Mouse (Mus musculus) limb, embryonic 15.5 days (tissue): Measurements from ENCODE around the gene Pld3. TPM values are rescaled to one million over a fixed set of nuclear protein-coding genes. Genes with fewer than 3 reads are reported as not detected.
"Not testable (repeated sequence)": the region's sequence is repeated elsewhere in the genome, so short reads cannot be mapped to it uniquely, and the experiment has no call there.

ENCODE experiments used
- ATAC-seq: fragments of 200-750 bp; cut with Nextera tagmentation; 2 replicates; pipeline ENCODE4 v1.8.0; 2017; ENCODE audit warnings: low read depth, moderate TSS enrichment; ENCODE audit not compliant: insufficient number of reproducible peaks, low FRiP score, low TSS enrichment
- H3K27ac ChIP-seq: fragments of 300-500 bp; sonication (generic); 2 replicates; pipeline ENCODE4 v1.5.1; 2015; ENCODE audit warnings: moderate library complexity, mild to moderate bottlenecking, inconsistent platforms
- H3K27me3 ChIP-seq: fragments of 300-500 bp; sonication (generic); 2 replicates; pipeline ENCODE4 v1.6.1; 2015; ENCODE audit warnings: inconsistent platforms
- H3K36me3 ChIP-seq: fragments of 300-500 bp; sonication (generic); 2 replicates; pipeline ENCODE4 v1.6.1; 2015; ENCODE audit warnings: inconsistent platforms
- H3K4me1 ChIP-seq: fragments of 300-500 bp; sonication (generic); 2 replicates; pipeline ENCODE4 v1.6.1; 2015; ENCODE audit warnings: inconsistent platforms
- H3K4me2 ChIP-seq: fragments of 300-500 bp; sonication (generic); 2 replicates; pipeline ENCODE4 v1.6.1; 2015; ENCODE audit warnings: mild to moderate bottlenecking, inconsistent platforms
- H3K4me3 ChIP-seq: fragments of 300-500 bp; sonication (generic); 2 replicates; pipeline ENCODE4 v1.5.1; 2015; ENCODE audit warnings: mild to moderate bottlenecking, inconsistent platforms
- H3K9ac ChIP-seq: fragments of 300-500 bp; sonication (generic); 2 replicates; pipeline ENCODE4 v1.6.1; 2015; ENCODE audit warnings: inconsistent platforms
- H3K9me3 ChIP-seq: fragments of 300-500 bp; sonication (generic); 2 replicates; pipeline ENCODE4 v1.6.1; 2016; ENCODE audit warnings: inconsistent platforms
- WGBS: fragments of 180-500 bp; shearing (Covaris S2); methylation state at CpG from one replicate; pipeline ENCODE4 v1.1.7; 2015; 5-methylcytosine and 5-hydroxymethylcytosine counted together
- polyA plus RNA-seq: library from polyadenylated mRNA; unstranded; fragments of >200 nt; fragmentation: Nextera tagmentation; extraction: Ambion mirVana; gene quantifications from 2 replicates; pipeline ENCODE4 v1.2.1, GENCODE M21; 2015

Pld3 gene
- polyA plus RNA-seq, 1 experiment from 2014 or later, result 134 TPM

GRCm38 (mm10) chr7:27514961-27515360, 38.1 kb downstream of the Pld3 start:
- Histone ChIP-seq H3K9ac (no peak overlapping the region), H3K4me1 (no peaks in the 10 kb centered on the region), H3K27me3 (no peaks in the 10 kb centered on the region), H3K27ac (no peak overlapping the region), H3K9me3 (peaks cover 5% of the 10 kb centered on the region; the same call in 1 of the 2 replicates), H3K4me3 (no peak overlapping the region), H3K4me2 (no peak overlapping the region), H3K36me3 (peaks cover 19% of the 10 kb centered on the region)
- ATAC-seq, result no peak
- WGBS, result 72% methylated on average over 9 of the region's 9 CpGs

GRCm38 (mm10) chr7:27510809-27511208, 42.2 kb downstream of the Pld3 start:
- Histone ChIP-seq H3K9me3 (no peaks in the 10 kb centered on the region), H3K27ac (no peak overlapping the region), H3K4me3 (no peak overlapping the region), H3K36me3 (no peaks in the 10 kb centered on the region), H3K9ac (no peak overlapping the region), H3K4me2 (no peak overlapping the region), H3K27me3 (no peaks in the 10 kb centered on the region), H3K4me1 (peaks cover 16% of the 10 kb centered on the region)
- ATAC-seq, result no peak
- WGBS, result 85% methylated on average over 2 of the region's 2 CpGs

- Histone ChIP-seq H3K4me1 (peaks cover 16% of the 10 kb centered on the region), H3K4me2 (peak overlapping the region; percentile 65), H3K36me3 (no peaks in the 10 kb centered on the region), H3K9me3 (no peaks in the 10 kb centered on the region), H3K27me3 (no peaks in the 10 kb centered on the region), H3K4me3 (peak overlapping the region; percentile 59), H3K9ac (no peak overlapping the region), H3K27ac (peak overlapping the region; percentile 100)
- WGBS, result 21% methylated on average over 6 of the region's 6 CpGs
- no peak; the same call in 1 of the 2 replicates for ATAC-seq
These were observed 44.4 kb downstream of the Pld3 start for GRCm38 (mm10) chr7:27508648-27509005.

DNA sequence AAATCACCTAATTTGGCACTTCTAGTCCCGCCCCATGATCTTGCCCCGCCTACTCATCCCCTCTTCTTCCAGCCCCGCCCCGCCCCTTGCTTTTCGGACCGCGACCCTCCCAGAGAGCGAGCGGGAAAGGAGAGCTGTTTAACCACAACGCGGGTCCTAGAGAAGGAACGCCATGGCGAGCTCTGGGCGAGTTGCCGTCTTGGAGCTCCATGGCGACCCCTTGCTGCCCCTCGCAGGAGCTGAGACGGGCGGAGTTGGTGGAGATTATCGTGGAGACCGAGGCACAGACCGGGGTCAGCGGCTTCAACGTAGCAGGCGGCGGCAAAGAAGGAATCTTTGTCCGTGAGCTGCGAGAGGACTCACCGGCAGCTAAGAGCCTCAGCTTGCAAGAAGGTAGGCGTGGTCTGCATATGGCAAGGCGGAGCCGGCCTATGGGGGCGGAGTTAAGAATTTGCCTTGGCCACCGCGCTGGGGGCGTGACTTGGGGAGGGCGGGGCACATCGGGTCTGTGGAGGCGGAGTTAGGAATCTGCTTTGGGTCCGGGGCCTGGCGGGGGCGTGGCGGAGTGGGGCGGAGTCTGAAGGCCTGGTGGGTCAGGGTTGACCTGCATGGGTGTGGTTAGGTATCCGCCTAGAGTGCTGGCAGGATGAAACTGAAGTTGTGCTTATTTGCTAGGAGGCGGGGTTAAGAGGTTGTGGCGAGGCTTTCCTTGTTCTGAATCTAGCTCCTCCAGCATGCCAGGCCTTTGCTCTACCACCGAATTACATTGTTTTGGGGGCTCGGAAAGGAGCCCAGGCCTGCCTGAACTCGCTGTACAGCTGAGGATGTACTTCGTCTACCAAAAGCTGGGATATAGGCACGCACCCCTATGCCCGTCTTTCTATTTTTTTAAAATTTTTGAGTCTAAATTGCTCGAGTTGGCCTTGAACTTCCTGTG, 45.0 kb downstream of the Pld3 start:
- peak overlapping the region; percentile 59 for H3K4me3 ChIP-seq
- no peaks in the 10 kb centered on the region for H3K27me3 ChIP-seq
- peak overlapping the region; percentile 65 for H3K4me2 ChIP-seq
- under 1% methylated on average over 54 of the region's 54 CpGs for WGBS
- peak; percentile 91 for ATAC-seq
- peak overlapping the region; percentile 70 for H3K9ac ChIP-seq
- H3K36me3 ChIP-seq, result no peaks in the 10 kb centered on the region
- peaks cover 17% of the 10 kb centered on the region for H3K4me1 ChIP-seq
- H3K9me3 ChIP-seq, result no peaks in the 10 kb centered on the region
- peak overlapping the region; percentile 100 for H3K27ac ChIP-seq

DNA sequence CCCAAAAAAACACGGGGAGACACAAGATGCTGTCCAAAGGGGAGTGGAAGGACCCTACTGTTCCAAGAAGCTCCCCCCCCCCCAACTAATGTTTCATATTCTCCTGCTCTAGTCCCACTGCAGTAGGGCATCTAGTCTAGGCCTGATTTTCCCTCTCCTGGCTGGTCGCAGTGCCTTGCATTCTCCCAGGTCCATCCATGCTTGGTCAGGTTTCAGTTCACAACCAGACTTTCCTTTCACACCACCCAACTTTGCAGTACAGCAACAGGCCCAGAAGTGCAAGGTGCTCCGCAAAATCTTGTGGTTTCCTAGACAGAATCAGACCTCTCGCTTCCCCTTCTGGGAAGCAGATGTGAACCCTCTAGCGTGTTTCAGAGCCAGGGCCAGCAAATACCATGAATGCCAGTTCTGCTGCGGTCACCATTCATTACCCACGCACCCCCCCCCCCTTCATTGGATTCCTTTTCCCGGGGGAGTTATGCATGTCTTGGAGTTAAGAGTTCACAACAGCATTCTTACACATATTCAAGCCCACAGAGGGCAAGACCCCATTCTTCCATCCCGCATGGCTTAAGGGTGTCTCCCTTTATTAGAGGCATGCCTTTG, 46.1 kb downstream of the Pld3 start:
- H3K4me1 ChIP-seq, result peaks cover 20% of the 10 kb centered on the region
- peak overlapping the region; percentile 100 for H3K27ac ChIP-seq
- no peaks in the 10 kb centered on the region for H3K9me3 ChIP-seq
- whole genome bisulfite sequencing, result 32% methylated on average over 9 of the region's 9 CpGs
- no peak for ATAC-seq
- H3K9ac ChIP-seq, result no peak overlapping the region
- H3K4me2 ChIP-seq, result peak overlapping the region; percentile 65
- no peaks in the 10 kb centered on the region for H3K27me3 ChIP-seq
- no peaks in the 10 kb centered on the region for H3K36me3 ChIP-seq
- peak overlapping the region; percentile 59 for H3K4me3 ChIP-seq

GRCm38 (mm10) chr7:27501620-27502019, 51.4 kb downstream of the Pld3 start:
- no peaks in the 10 kb centered on the region for H3K36me3 ChIP-seq
- ATAC-seq, result no peak
- no peaks in the 10 kb centered on the region for H3K9me3 ChIP-seq
- no peak overlapping the region for H3K4me3 ChIP-seq
- H3K4me1 ChIP-seq, result peaks cover 26% of the 10 kb centered on the region
- H3K4me2 ChIP-seq, result no peak overlapping the region
- WGBS, result 55% methylated on average over 4 of the region's 4 CpGs
- peak overlapping the region; percentile 18; the same call in 1 of the 2 replicates for H3K27ac ChIP-seq
- H3K9ac ChIP-seq, result no peak overlapping the region
- H3K27me3 ChIP-seq, result no peaks in the 10 kb centered on the region

DNA sequence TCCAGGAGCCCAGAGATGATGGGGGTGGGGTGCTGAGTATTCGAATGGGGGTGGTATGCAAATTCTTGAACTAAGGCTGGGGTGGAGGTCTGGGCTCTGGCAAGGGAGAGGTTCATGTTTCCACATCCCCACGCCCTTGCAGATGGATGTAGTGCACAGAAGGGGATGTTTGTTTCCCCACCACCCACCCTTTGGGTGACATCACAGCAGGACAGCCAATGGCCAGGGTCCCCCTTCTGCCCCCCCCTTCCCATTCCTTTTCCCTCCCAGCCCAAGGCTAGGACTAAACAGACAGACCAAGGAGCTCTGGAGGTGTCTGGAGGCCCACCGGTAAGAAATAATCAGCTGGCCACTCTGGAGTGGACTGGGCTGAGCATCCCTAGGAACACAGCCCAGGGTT, 54.0 kb downstream of the Pld3 start, which contains the start of gene Prx:
Gene Prx, plus strand, starts transcription at position 289 of the 400 bp plus-strand sequence.
- Histone ChIP-seq H3K27ac (no peak within 1 kb of the TSS), H3K9ac (no peak within 1 kb of the TSS), H3K9me3 (no peaks in the 10 kb centered on the region), H3K36me3 (no peaks in the 10 kb centered on the region), H3K27me3 (no peaks in the 10 kb centered on the region), H3K4me1 (peaks cover 20% of the 10 kb centered on the region), H3K4me2 (no peak within 1 kb of the TSS), H3K4me3 (no peak within 1 kb of the TSS)
- ATAC-seq, result no peak
- WGBS, result 29% methylated on average over 3 of the region's 3 CpGs

GRCm38 (mm10) chr7:27494659-27495367, 58.2 kb downstream of the Pld3 start:
- peaks cover 27% of the 10 kb centered on the region for H3K4me1 ChIP-seq
- not testable (repeated sequence) for H3K4me3 ChIP-seq, H3K4me2 ChIP-seq, H3K36me3 ChIP-seq, ATAC-seq, H3K9me3 ChIP-seq, H3K9ac ChIP-seq, H3K27me3 ChIP-seq, H3K27ac ChIP-seq
- 83% methylated on average over 9 of the region's 9 CpGs for WGBS

DNA sequence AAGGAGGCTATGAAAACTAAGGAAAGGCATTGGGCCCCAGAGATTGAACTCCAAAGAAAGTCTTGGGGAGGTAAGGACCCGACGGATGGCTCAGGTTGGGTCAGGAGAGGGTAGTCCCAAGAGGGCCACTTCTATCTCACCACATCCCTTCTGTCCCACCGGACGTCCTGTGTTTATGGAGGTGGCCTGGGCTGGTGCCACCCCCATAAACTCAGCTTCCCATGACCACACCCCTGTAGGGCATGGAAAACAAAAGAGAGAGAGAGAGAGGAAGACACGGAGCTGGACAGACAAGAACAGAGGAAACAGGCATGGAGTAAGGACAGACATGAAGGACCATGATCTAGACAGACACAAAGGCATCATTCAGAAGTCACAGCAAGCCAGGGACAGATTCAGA, 59.6 kb downstream of the Pld3 start:
- Histone ChIP-seq H3K9ac (no peak overlapping the region), H3K4me3 (no peak overlapping the region), H3K4me1 (peaks cover 37% of the 10 kb centered on the region), H3K27ac (no peak overlapping the region), H3K36me3 (peaks cover 6% of the 10 kb centered on the region), H3K9me3 (no peaks in the 10 kb centered on the region), H3K4me2 (no peak overlapping the region), H3K27me3 (no peaks in the 10 kb centered on the region)
- no peak for ATAC-seq
- 85% methylated on average over 5 of the region's 5 CpGs for WGBS

DNA sequence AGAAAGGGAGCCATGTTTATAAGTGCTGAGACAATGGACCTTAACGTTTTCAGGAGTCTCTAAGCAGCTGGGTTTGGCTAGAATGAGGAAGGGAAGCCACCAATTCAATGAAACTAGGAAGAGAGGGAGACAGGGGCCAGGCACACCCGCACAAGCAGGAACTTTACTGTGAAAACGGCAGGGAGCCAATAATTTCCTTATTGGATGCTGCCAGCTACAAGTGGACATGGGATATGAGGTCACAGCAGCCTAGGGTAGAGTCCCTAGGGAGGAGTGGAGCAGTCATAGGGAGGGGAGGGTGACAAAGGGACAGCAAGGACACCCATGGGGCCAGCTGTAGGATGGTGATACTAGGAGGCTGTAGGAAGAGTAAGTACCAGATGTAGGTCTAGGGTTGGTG, 60.0 kb downstream of the Pld3 start:
- Histone ChIP-seq H3K9ac (no peak overlapping the region), H3K27me3 (no peaks in the 10 kb centered on the region), H3K36me3 (peaks cover 6% of the 10 kb centered on the region), H3K4me3 (no peak overlapping the region), H3K4me1 (peaks cover 41% of the 10 kb centered on the region), H3K4me2 (no peak overlapping the region), H3K9me3 (no peaks in the 10 kb centered on the region), H3K27ac (no peak overlapping the region)
- 54% methylated on average over 3 of the region's 3 CpGs for WGBS
- ATAC-seq, result no peak

DNA sequence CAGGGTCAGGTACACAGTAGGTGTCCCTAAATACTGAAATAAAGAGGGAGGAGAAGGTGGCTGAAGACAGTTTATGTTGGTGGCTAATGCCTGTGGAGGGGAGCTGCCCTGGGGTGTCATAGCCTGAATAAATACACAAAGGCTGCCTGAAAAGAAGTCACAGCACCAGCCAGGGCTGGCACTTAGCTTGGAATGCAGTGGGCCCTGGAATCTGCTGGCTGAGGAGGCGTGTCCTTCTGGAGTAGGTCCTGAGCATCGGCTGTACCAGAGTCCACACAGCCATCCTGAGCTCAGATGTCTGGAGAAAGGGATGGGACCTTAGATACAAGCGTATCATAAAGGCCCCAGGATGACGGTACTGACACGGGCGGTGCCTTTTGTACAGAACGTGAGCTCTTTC, 61.2 kb downstream of the Pld3 start:
- H3K9ac ChIP-seq, result no peak overlapping the region
- H3K36me3 ChIP-seq, result peaks cover 6% of the 10 kb centered on the region
- H3K9me3 ChIP-seq, result no peaks in the 10 kb centered on the region
- no peak for ATAC-seq
- no peak overlapping the region for H3K27ac ChIP-seq
- 74% methylated on average over 7 of the region's 7 CpGs for WGBS
- no peak overlapping the region for H3K4me2 ChIP-seq
- H3K27me3 ChIP-seq, result no peaks in the 10 kb centered on the region
- H3K4me1 ChIP-seq, result peaks cover 42% of the 10 kb centered on the region
- H3K4me3 ChIP-seq, result no peak overlapping the region
